Mouse (Mus musculus) spleen, postnatal 0 days (tissue): ENCODE measurements around the gene Irgm2. TPM values are rescaled to one million over a fixed set of nuclear protein-coding genes. Genes with fewer than 3 reads are reported as not detected.

ENCODE experiments used
- polyA plus RNA-seq: library from polyadenylated mRNA; unstranded; fragments of >200 nt; fragmentation: Nextera tagmentation; extraction: Ambion mirVana; gene quantifications from 2 replicates; pipeline ENCODE4 v1.2.1, GENCODE M21; 2015

The Irgm2 gene
- 4.8 and 7.2 TPM in 2 replicates for polyA plus RNA-seq

DNA sequence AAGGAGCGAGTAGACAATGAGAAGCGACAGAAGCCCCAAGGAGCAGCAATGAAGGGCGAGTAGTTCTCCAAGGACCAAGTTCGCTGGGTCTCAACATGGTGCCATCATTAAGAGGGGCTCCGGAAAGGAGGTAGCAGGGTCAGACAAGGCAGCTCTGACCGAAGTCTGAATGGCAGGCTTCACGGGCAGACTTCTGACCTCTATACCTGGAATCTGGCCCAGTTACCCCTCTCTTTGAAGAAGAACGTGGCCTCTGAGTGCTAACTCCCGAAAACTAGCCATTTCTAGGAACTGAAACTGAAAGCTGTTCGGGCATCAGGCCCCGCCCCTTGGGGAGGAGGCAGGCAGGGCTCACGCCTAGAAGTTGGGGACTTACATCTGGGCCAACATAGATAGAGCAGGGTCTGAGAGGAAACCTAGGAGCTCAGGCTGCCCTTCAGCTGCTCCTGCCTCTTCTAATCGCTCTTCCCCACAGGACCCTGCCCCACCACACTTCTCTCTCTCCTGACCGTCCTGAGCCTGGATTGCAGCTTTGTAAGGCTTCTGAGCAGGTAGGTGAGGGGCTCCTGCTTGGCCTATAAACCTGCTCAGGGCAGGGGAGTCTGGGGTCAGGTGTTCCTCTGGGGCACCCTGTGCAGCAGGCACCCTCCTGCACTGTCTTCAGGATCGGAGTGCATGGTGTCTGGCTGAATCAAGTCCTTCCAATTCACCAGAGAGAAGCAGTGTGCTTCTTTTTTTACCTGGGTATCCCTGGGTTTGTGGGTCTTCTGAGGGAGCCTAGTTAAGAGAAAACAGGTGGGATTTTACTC lies at the start of gene Irgm2, which contains the start of gene Igtp:
TSS of gene Irgm2 (plus strand) at position 390 of the 809 bp plus-strand sequence.
TSS of gene Igtp (plus strand) at position 328 of the 809 bp plus-strand sequence.

DNA sequence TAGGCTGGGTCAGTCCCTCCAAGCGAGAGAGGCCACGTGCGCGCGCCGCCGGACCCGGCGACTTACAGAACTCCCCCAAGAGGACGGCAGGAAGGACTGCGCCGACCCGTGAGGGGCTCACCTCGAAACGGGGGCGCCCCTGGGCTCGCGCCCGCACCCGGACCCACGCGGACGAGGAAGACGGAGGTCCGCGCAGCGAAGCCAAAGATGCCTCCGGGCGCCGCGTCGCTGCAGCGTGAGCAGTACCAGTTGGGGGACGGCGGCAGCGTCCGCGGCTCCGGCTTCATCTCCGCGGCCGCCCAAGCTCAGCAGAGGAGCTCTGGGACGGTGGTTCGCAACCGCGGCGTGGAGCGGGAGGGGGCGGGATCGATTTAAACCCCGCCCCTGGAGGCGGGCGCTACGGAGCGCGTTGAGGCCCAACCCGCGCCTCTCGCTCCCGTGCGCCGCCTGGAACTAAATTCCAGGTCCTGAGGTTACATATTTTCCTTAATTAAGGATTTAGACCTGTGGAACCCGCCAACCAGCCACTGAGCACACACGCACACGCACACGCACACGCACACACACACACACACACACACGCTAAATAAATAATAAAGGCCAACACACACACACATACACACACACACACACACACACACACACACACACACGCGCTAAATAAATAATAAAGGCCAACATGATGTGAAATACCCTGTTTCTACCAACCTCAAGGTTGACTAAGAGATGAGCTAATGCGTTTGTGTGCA lies 31.1 kb upstream of the Irgm2 start, which contains the start of gene Gemin5:
TSS of gene Gemin5 (minus strand) at position 373 of the 749 bp plus-strand sequence.

GRCm38 (mm10) chr11:58171459-58172091 lies 27.8 kb upstream of the Irgm2 start, which contains the start of gene Mrpl22:
Mrpl22 (plus strand) TSS chr11:58171661.

Other genes starting within 250 kb of the Irgm2 start
- gene Larp1, start 190.6 kb upstream of the Irgm2 start, polyA plus RNA-seq, result 16.0 and 16.4 TPM in 2 replicates
- gene Gm12248, start 106.5 kb upstream of the Irgm2 start, polyA plus RNA-seq, result not detected in 2 replicates
- gene Cnot8, start 95.5 kb upstream of the Irgm2 start, polyA plus RNA-seq, result 43.2 and 48.7 TPM in 2 replicates
- 8.9 and 9.6 TPM in 2 replicates for gene Gemin5, start 31.1 kb upstream of the Irgm2 start, polyA plus RNA-seq
- 97.1 and 109 TPM in 2 replicates for gene Mrpl22, start 28.0 kb upstream of the Irgm2 start, polyA plus RNA-seq
- gene Igtp, start 62 bp upstream of the Irgm2 start, polyA plus RNA-seq, result 8.9 and 12.7 TPM in 2 replicates
- gene 4930438A08Rik, start 75.2 kb downstream of the Irgm2 start, polyA plus RNA-seq, result 5.0 and 7.1 TPM in 2 replicates
- 11.9 and 14.9 TPM in 2 replicates for gene Zfp692, start 107.5 kb downstream of the Irgm2 start, polyA plus RNA-seq
- 86.8 and 94.5 TPM in 2 replicates for gene Zfp672, start 130.7 kb downstream of the Irgm2 start, polyA plus RNA-seq
- 16.8 and 18.7 TPM in 2 replicates for gene Sh3bp5l, start 131.1 kb downstream of the Irgm2 start, polyA plus RNA-seq
- not detected in 2 replicates for gene Lypd8, start 179.4 kb downstream of the Irgm2 start, polyA plus RNA-seq
- gene 1810065E05Rik, start 221.5 kb downstream of the Irgm2 start, polyA plus RNA-seq, result not detected in 2 replicates
- not detected in 2 replicates for gene Gm12253, start 232.9 kb downstream of the Irgm2 start, polyA plus RNA-seq